In genomic region chr4:45878929-45879328, GRCm38 (mm10) we compare ENCODE assay signal across 10 mouse cellular contexts. TPM values are rescaled to one million over a fixed set of nuclear protein-coding genes. Genes with fewer than 3 reads are reported as not detected.
DNase-seq lines count a peak whose midpoint lies in the region; ATAC-seq and TF ChIP-seq lines count a peak whose summit lies in the region.
"Had no signal": no experiment of that assay in that cellular context is flagged by ENCODE, and none has a peak within 500 bp of the region (broad histone marks: within the 10 kb centered on the region; RNA-seq: fewer than 3 reads in every experiment).

No protein-coding gene starts in this region.

- peaks cover 19% of the 10 kb centered on the region for H3K36me3 ChIP-seq in liver, postnatal 0 days (replicated peaks; ENCODE audit: insufficient read depth, low read length)
- H3K36me3 ChIP-seq in neural tube, embryonic 15.5 days = no peaks in the 10 kb centered on the region

- DNase-seq in cerebellum, adult 11 months = peak; percentile 5
- DNase-seq in cerebellum, adult 11-12 months = no peak
- peak; percentile 18 for DNase-seq in ovary, postnatal 14 days (ENCODE audit: low spot score)
- no peak for DNase-seq in ovary, adult 18-20 months (ENCODE audit: low spot score)
- DNase-seq in cerebellum, adult 8-10 months = peak; percentile 11
- DNase-seq in induced T-regulatory cell, adult 2 months (ENCODE audit: low read depth) = peak; percentile 63
- peak; percentile 37 for DNase-seq in liver, postnatal 0 days

- no peak for ATAC-seq in liver, postnatal 0 days
- no peak for ATAC-seq in neural tube, embryonic 15.5 days (ENCODE audit: low FRiP score)

- H3K9me3 ChIP-seq in liver, postnatal 0 days (ENCODE audit: low read length) = peaks cover 10% of the 10 kb centered on the region
- H3K9me3 ChIP-seq in neural tube, embryonic 15.5 days (replicated peaks) = no peaks in the 10 kb centered on the region

- no peak overlapping the region for H3K4me3 ChIP-seq in liver, postnatal 0 days (ENCODE audit: low read depth, low read length)
- no peak overlapping the region for H3K4me3 ChIP-seq in neural tube, embryonic 15.5 days (replicated peaks)

- H3K27ac ChIP-seq in liver, postnatal 0 days (ENCODE audit: low read depth) = no peak overlapping the region
- no peak overlapping the region for H3K27ac ChIP-seq in neural tube, embryonic 15.5 days (replicated peaks)

- 47% methylated on average over 5 of the region's 5 CpGs for WGBS in liver, postnatal 0 days (ENCODE audit: insufficient replicate concordance)
- 37% methylated on average over 5 of the region's 5 CpGs for WGBS in neural tube, embryonic 15.5 days

- H3K4me1 ChIP-seq in liver, postnatal 0 days (ENCODE audit: insufficient read depth) = no peaks in the 10 kb centered on the region
- no peaks in the 10 kb centered on the region for H3K4me1 ChIP-seq in neural tube, embryonic 15.5 days

- TF ChIP-seq CTCF in liver, postnatal 0 days (IDR thresholded peaks at IDR 0.05; ENCODE audit: low read depth) = peak; percentile 76

- no peak overlapping the region for H3K9ac ChIP-seq in liver, postnatal 0 days (replicated peaks)
- no peak overlapping the region for H3K9ac ChIP-seq in neural tube, embryonic 15.5 days (replicated peaks)

- no peak overlapping the region for H3K4me2 ChIP-seq in liver, postnatal 0 days (ENCODE audit: low read depth, low read length)
- no peak overlapping the region for H3K4me2 ChIP-seq in neural tube, embryonic 15.5 days

- no peaks in the 10 kb centered on the region for H3K27me3 ChIP-seq in liver, postnatal 0 days (ENCODE audit: insufficient read depth, low read length)
- no peaks in the 10 kb centered on the region for H3K27me3 ChIP-seq in neural tube, embryonic 15.5 days (replicated peaks)

- TF ChIP-seq EP300 in liver, postnatal 0 days (IDR thresholded peaks at IDR 0.05; ENCODE audit: low read depth) = no peak

RNA-seq across cellular contexts. Expression of gene Ccdc180, which starts 11.2 kb away (rescaled TPM):
- polyA plus RNA-seq in liver, postnatal 0 days (2015; fragmentation: Nextera tagmentation; extraction: Ambion mirVana) = 0.16 and 0.18 TPM in 2 replicates
- 0.27 and 0.38 TPM in 2 replicates for polyA plus RNA-seq in neural tube, embryonic 15.5 days (2015; fragmentation: Nextera tagmentation; extraction: Ambion mirVana)

RNA-seq across cellular contexts. Expression of gene Stra6l, which starts 30.5 kb away (rescaled TPM):
- 16.9 and 18.9 TPM in 2 replicates for polyA plus RNA-seq in liver, postnatal 0 days (2015; fragmentation: Nextera tagmentation; extraction: Ambion mirVana)
- polyA plus RNA-seq in neural tube, embryonic 15.5 days (2015; fragmentation: Nextera tagmentation; extraction: Ambion mirVana) = 0.50 and 1.1 TPM in 2 replicates
- polyA plus RNA-seq: C2C12 had no signal

RNA-seq across cellular contexts. Expression of gene Igfbpl1, which starts 52.2 kb away (rescaled TPM):
- polyA plus RNA-seq in liver, postnatal 0 days (2015; fragmentation: Nextera tagmentation; extraction: Ambion mirVana) = not detected in 2 replicates
- 14.2 and 24.7 TPM in 2 replicates for polyA plus RNA-seq in neural tube, embryonic 15.5 days (2015; fragmentation: Nextera tagmentation; extraction: Ambion mirVana)
- polyA plus RNA-seq: C2C12; lung, embryonic 16.5 days had no signal

Comparison
In these comparisons a context has a peak if more than half of its experiments do, and no peak if none do; other contexts are left out.
1. DNase-seq: peak in cerebellum, adult 11 months (single experiment), ovary, postnatal 14 days (single experiment), cerebellum, adult 8-10 months (single experiment), induced T-regulatory cell, adult 2 months (single experiment) and liver, postnatal 0 days (single experiment); none in cerebellum, adult 11-12 months (single experiment) and ovary, adult 18-20 months (single experiment).
2. RNA of gene Igfbpl1, which starts 52.2 kb away (polyA plus RNA-seq): 14.2 to 24.7 TPM in neural tube, embryonic 15.5 days; not detected in liver, postnatal 0 days; every median in the first group is over 10 times any median in the second.